Mouse (Mus musculus): ENCODE data around the gene Igf2bp1. TPM values are rescaled to one million over a fixed set of nuclear protein-coding genes. Genes with fewer than 3 reads are reported as not detected.

Gene Igf2bp1
- polyA plus RNA-seq, 1 experiment from 2014 or later = 83.9 TPM

DNA sequence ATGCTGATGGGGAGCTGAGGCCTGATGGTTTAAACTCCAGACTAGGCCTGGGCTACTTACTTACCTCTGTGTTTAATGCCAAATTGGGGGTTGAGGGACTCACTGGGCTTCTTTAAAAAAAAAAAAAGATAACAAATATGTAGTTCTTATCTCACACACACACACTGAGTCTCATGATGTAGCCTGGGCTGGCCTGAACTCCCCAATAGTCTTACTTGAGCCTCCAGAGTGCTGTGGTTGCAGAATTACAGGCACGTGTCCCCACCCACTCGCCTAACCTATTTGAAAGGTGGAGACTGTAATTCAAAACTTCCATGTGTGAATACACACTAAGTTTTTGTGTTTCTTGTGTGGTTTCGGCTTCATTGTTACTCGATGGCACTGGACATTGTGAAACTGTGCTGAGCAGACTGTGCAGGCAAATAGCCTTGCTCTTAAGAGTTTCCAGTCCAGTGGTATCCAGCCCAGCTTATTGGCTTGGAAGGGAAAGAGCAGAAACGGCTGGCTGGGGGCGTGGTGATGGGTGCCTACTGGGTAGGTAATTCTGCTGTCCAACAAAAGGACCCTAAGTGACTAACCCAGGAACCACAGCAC is 17.8 kb downstream of the Igf2bp1 start:
- H3K27ac ChIP-seq (ENCODE audit: low read depth, low read length) = no peak overlapping the region; the same call in 1 of the 2 replicates
- peaks cover 20% of the 10 kb centered on the region for H3K4me1 ChIP-seq (replicated peaks; ENCODE audit: control insufficient read depth, insufficient read depth, low read length)

DNA sequence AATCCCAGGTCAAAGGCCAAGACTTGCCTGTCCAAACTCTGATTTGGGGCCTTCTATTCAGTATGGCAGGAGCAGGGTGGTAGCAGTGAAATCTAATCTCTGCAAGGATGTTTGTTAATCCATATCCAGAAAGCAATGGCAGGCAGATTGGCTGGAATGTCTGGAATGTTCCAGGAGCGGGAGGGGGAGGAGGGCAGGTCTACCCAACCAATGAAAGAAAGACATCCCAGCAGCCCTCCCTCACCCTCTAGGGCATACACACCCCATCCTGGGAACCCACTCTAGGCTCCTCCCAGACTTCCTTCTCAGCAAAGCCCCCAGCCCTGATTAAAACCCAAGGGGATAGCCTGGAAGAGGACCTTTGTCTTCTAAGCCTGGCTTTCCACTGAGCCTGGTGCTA is 23.3 kb downstream of the Igf2bp1 start:
- H3K4me3 ChIP-seq (ENCODE audit: low read depth, low read length) = no peak overlapping the region
- H3K4me2 ChIP-seq (replicated peaks; ENCODE audit: low read depth, low read length) = no peak overlapping the region
- ATAC-seq (ENCODE audit: low FRiP score) = no peak
- 0 out of 2 replicates have a peak, but pooled peaks cover 6% of the 10 kb centered on the region for H3K4me1 ChIP-seq (replicated peaks; ENCODE audit: control insufficient read depth, insufficient read depth, low read length)
- no peak for DNase-seq (ENCODE audit: low spot score)
- WGBS = 15% methylated on average over 1 of the region's 1 CpGs
- no peaks in the 10 kb centered on the region for H3K9me3 ChIP-seq (ENCODE audit: control insufficient read depth, low read length)
- no peaks in the 10 kb centered on the region for H3K36me3 ChIP-seq (ENCODE audit: control insufficient read depth, insufficient read depth, low read length)
- H3K27ac ChIP-seq (ENCODE audit: low read depth, low read length) = peak overlapping the region; percentile 62; the same call in 1 of the 2 replicates
- H3K9ac ChIP-seq (ENCODE audit: low read depth, low read length) = no peak overlapping the region
- no peaks in the 10 kb centered on the region for H3K27me3 ChIP-seq (ENCODE audit: control insufficient read depth, insufficient read depth, low read length)

More for the DNA sequence above, 17.8 kb downstream of the Igf2bp1 start:
- ATAC-seq (ENCODE audit: low FRiP score) (no peak), DNase-seq (ENCODE audit: low spot score) (no peak)
- H3K27me3 ChIP-seq (ENCODE audit: control insufficient read depth, insufficient read depth, low read length) = no peaks in the 10 kb centered on the region
- WGBS = 80% methylated on average over 6 of the region's 6 CpGs
- H3K9ac ChIP-seq (ENCODE audit: low read depth, low read length) = no peak overlapping the region
- no peaks in the 10 kb centered on the region for H3K36me3 ChIP-seq (ENCODE audit: control insufficient read depth, insufficient read depth, low read length)
- H3K4me2 ChIP-seq (replicated peaks; ENCODE audit: low read depth, low read length) = no peak overlapping the region
- no peaks in the 10 kb centered on the region for H3K9me3 ChIP-seq (ENCODE audit: control insufficient read depth, low read length)
- no peak overlapping the region for H3K4me3 ChIP-seq (ENCODE audit: low read depth, low read length)

DNA sequence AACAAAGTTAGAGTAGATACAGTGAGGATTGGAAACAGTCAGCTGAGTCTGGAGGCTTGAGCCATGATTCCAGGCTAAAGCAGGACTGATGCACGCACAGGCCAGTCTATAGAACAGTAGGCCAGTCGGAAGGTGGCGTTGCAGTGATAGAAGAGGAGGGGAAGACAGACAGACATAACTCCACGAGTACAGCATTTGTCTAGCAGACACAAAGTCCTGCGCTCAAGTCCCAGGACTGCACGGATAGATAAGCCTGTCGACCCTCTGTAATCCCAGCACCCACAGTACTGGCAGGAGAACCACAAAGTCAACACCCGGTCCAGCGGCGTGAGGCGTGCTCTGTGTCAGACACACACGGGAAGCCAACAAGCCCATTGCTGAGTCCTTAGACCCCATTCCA is 23.9 kb downstream of the Igf2bp1 start:
- 91% methylated on average over 12 of the region's 12 CpGs for WGBS

DNA sequence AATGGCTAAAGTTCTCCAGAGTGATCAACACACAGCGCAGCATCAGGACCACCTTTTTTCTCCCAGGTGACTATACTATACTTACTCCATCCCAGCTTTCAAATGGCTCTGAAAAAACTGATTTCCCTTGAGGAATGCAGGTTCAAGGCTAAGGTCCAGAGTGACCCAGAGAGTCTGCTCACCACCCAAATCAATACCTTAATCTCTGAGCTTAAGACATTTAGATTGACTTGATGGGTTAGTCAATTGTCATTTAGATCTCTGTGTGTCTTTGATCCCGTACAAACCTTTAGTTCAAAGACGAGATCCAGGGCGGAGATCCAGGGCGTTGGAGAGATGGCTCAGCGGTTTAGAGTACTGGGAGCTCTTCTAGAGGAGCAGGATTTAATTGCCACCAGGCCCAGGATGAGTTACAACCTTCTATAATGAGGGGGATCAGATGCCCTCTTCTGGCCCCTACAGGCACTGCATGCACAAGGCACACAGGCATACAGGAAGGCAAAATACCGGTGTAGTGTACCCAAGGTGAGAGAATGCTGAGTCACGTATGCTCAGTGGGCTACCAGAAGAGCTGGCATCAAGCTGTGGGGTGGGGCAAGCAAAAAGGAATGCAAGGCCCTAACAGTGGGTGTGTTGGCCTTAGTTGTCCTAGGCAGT is 24.9 kb downstream of the Igf2bp1 start:
- Histone ChIP-seq H3K36me3 (ENCODE audit: control insufficient read depth, insufficient read depth, low read length) (peaks cover 10% of the 10 kb centered on the region; the same call in 1 of the 2 replicates), H3K4me3 (ENCODE audit: low read depth, low read length) (no peak overlapping the region), H3K4me2 (replicated peaks; ENCODE audit: low read depth, low read length) (no peak overlapping the region), H3K4me1 (replicated peaks; ENCODE audit: control insufficient read depth, insufficient read depth, low read length) (0 out of 2 replicates have a peak, but pooled peaks cover 6% of the 10 kb centered on the region), H3K9me3 (ENCODE audit: control insufficient read depth, low read length) (no peaks in the 10 kb centered on the region), H3K27me3 (ENCODE audit: control insufficient read depth, insufficient read depth, low read length) (no peaks in the 10 kb centered on the region), H3K9ac (ENCODE audit: low read depth, low read length) (no peak overlapping the region), H3K27ac (ENCODE audit: low read depth, low read length) (no peak overlapping the region)
- 64% methylated on average over 8 of the region's 8 CpGs for WGBS
- peak; percentile 62 for DNase-seq (ENCODE audit: low spot score)
- no peak for ATAC-seq (ENCODE audit: low FRiP score)

More for the DNA sequence above, 23.9 kb downstream of the Igf2bp1 start:
- ATAC-seq (ENCODE audit: low FRiP score) = no peak
- peaks cover under 1% of the 10 kb centered on the region; the same call in 1 of the 2 replicates for H3K36me3 ChIP-seq (ENCODE audit: control insufficient read depth, insufficient read depth, low read length)
- 0 out of 2 replicates have a peak, but pooled peaks cover 6% of the 10 kb centered on the region for H3K4me1 ChIP-seq (replicated peaks; ENCODE audit: control insufficient read depth, insufficient read depth, low read length)
- no peak overlapping the region for H3K4me2 ChIP-seq (replicated peaks; ENCODE audit: low read depth, low read length)
- DNase-seq (ENCODE audit: low spot score) = no peak
- no peak overlapping the region for H3K4me3 ChIP-seq (ENCODE audit: low read depth, low read length)
- H3K27me3 ChIP-seq (ENCODE audit: control insufficient read depth, insufficient read depth, low read length) = no peaks in the 10 kb centered on the region
- H3K9me3 ChIP-seq (ENCODE audit: control insufficient read depth, low read length) = no peaks in the 10 kb centered on the region
- H3K9ac ChIP-seq (ENCODE audit: low read depth, low read length) = no peak overlapping the region
- no peak overlapping the region for H3K27ac ChIP-seq (ENCODE audit: low read depth, low read length)

DNA sequence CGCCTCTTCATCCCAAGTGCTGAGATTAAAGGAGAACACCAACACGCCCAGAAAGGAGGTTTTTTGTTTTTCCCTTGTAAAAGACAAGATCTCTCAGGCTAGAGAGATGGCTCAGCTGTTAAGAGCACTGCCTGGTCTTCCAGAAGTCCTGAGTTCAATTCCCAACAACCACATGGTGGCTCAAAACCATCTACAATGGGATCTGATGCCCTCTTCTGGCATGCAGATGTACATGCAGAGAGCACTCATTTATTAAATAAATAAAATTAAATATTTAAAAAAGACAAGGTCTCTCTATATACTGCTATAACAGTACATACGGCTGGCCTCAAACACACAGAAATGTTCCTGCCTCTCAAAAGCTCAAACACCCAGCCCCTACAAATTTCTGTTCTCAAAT is 27.3 kb downstream of the Igf2bp1 start:
- 82% methylated on average over 3 of the region's 3 CpGs for WGBS

DNA sequence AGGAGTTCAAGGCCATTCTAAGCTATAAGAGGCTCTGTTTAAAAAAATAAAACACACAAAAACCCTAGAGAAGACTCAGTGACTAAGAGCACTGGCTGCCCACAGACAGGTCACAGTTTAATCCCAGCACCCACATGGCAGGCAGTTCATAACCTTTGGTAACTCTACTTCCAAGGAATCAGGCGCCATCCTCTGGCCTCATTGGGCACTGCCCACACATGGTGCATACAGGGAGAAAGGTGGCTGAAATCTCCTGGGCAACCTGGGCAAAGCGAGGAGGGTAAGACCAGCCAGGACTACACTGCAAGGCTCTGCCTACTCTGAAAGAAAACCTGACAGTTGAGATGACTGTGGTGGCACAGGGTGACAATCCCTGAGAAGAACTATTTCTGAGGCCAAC is 29.4 kb downstream of the Igf2bp1 start:
- Histone ChIP-seq H3K36me3 (ENCODE audit: control insufficient read depth, insufficient read depth, low read length) (peaks cover 18% of the 10 kb centered on the region; the same call in 1 of the 2 replicates), H3K27me3 (ENCODE audit: control insufficient read depth, insufficient read depth, low read length) (no peaks in the 10 kb centered on the region), H3K4me1 (replicated peaks; ENCODE audit: control insufficient read depth, insufficient read depth, low read length) (no peaks in the 10 kb centered on the region), H3K4me2 (replicated peaks; ENCODE audit: low read depth, low read length) (no peak overlapping the region), H3K27ac (ENCODE audit: low read depth, low read length) (no peak overlapping the region), H3K4me3 (ENCODE audit: low read depth, low read length) (no peak overlapping the region), H3K9ac (ENCODE audit: low read depth, low read length) (no peak overlapping the region), H3K9me3 (ENCODE audit: control insufficient read depth, low read length) (no peaks in the 10 kb centered on the region)
- no peak for ATAC-seq (ENCODE audit: low FRiP score)
- DNase-seq (ENCODE audit: low spot score) = no peak
- WGBS = 96% methylated on average over 2 of the region's 2 CpGs

More for the DNA sequence above, 27.3 kb downstream of the Igf2bp1 start:
- no peak overlapping the region for H3K4me3 ChIP-seq (ENCODE audit: low read depth, low read length)
- H3K36me3 ChIP-seq (ENCODE audit: control insufficient read depth, insufficient read depth, low read length) = peaks cover 14% of the 10 kb centered on the region; the same call in 1 of the 2 replicates
- ATAC-seq (ENCODE audit: low FRiP score) (no peak), DNase-seq (ENCODE audit: low spot score) (no peak)
- no peaks in the 10 kb centered on the region for H3K9me3 ChIP-seq (ENCODE audit: control insufficient read depth, low read length)
- no peak overlapping the region for H3K27ac ChIP-seq (ENCODE audit: low read depth, low read length)
- H3K9ac ChIP-seq (ENCODE audit: low read depth, low read length) = no peak overlapping the region
- no peak overlapping the region for H3K4me2 ChIP-seq (replicated peaks; ENCODE audit: low read depth, low read length)
- 0 out of 2 replicates have a peak, but pooled peaks cover 4% of the 10 kb centered on the region for H3K4me1 ChIP-seq (replicated peaks; ENCODE audit: control insufficient read depth, insufficient read depth, low read length)
- H3K27me3 ChIP-seq (ENCODE audit: control insufficient read depth, insufficient read depth, low read length) = no peaks in the 10 kb centered on the region

DNA sequence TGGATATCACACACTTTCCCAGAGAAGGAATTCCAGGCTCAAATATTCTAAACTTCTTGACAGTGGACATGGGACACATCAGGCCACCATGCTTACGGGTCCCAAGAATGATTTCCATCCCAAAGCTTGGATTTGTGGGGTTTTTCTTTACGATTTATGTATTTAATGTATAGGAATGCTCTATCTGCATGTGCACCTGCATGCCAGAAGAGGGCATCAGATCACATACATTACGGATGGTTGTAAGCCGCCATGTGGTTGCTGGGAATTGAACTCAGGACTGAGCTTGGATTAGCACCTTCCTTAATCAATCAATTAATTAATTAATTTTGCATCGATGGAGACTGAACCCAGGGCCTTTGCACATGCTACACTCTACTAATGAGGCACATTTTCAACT is 30.0 kb downstream of the Igf2bp1 start:
- H3K4me1 ChIP-seq (replicated peaks; ENCODE audit: control insufficient read depth, insufficient read depth, low read length) = no peaks in the 10 kb centered on the region
- H3K27ac ChIP-seq (ENCODE audit: low read depth, low read length) = no peak overlapping the region
- H3K4me2 ChIP-seq (replicated peaks; ENCODE audit: low read depth, low read length) = no peak overlapping the region
- peaks cover 18% of the 10 kb centered on the region; the same call in 1 of the 2 replicates for H3K36me3 ChIP-seq (ENCODE audit: control insufficient read depth, insufficient read depth, low read length)
- H3K9me3 ChIP-seq (ENCODE audit: control insufficient read depth, low read length) = no peaks in the 10 kb centered on the region
- DNase-seq (ENCODE audit: low spot score) = no peak
- H3K27me3 ChIP-seq (ENCODE audit: control insufficient read depth, insufficient read depth, low read length) = no peaks in the 10 kb centered on the region
- WGBS = 91% methylated on average over 5 of the region's 5 CpGs
- H3K4me3 ChIP-seq (ENCODE audit: low read depth, low read length) = no peak overlapping the region
- no peak for ATAC-seq (ENCODE audit: low FRiP score)
- no peak overlapping the region for H3K9ac ChIP-seq (ENCODE audit: low read depth, low read length)

DNA sequence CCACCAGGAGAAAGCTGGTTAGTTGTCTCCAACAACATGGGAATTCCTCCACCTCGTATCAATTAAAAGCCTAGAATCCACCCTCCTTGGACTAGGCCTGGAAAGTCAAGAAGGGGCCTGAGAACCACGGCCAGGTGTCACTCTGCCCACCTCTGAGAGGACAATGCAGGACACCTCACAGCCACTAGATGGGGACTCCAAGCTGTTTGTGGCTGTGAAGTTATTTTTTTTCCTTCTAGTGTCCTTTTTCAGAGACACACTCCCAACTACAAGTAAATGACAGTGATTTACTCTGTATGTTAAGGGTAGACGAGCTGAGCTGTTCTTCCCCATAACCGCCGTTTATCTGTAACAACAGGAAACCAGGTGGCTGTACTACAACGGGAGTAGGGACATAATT is 32.6 kb downstream of the Igf2bp1 start:
- no peak for DNase-seq (ENCODE audit: low spot score)
- H3K27me3 ChIP-seq (ENCODE audit: control insufficient read depth, insufficient read depth, low read length) = no peaks in the 10 kb centered on the region
- H3K4me2 ChIP-seq (replicated peaks; ENCODE audit: low read depth, low read length) = no peak overlapping the region
- no peak for ATAC-seq (ENCODE audit: low FRiP score)
- H3K9ac ChIP-seq (ENCODE audit: low read depth, low read length) = no peak overlapping the region
- no peak overlapping the region for H3K4me3 ChIP-seq (ENCODE audit: low read depth, low read length)
- H3K27ac ChIP-seq (ENCODE audit: low read depth, low read length) = no peak overlapping the region
- H3K9me3 ChIP-seq (ENCODE audit: control insufficient read depth, low read length) = no peaks in the 10 kb centered on the region
- 89% methylated on average over 6 of the region's 6 CpGs for WGBS
- H3K36me3 ChIP-seq (ENCODE audit: control insufficient read depth, insufficient read depth, low read length) = peaks cover 38% of the 10 kb centered on the region
- no peaks in the 10 kb centered on the region for H3K4me1 ChIP-seq (replicated peaks; ENCODE audit: control insufficient read depth, insufficient read depth, low read length)

DNA sequence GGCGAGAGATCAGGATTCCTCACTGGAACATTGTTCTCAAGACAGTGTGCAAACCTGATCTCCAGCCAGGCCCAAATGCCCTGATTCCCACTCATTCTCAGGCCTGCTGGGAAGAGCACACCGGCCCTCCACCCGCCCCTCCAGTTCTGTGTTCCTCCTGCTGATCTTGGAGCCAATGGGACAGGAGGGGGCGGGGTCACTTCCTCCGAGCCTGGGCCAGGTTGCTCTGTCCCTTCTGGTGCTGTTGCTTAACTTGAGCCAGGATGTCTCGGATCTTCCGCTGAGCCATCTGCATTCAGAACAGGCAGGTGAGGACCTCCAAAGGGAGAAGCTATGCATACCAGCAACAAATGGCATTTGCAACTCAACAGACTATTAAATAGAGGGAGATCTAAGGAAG is 42.4 kb downstream of the Igf2bp1 start:
- H3K27me3 ChIP-seq (ENCODE audit: control insufficient read depth, insufficient read depth, low read length) = no peaks in the 10 kb centered on the region
- H3K4me2 ChIP-seq (replicated peaks; ENCODE audit: low read depth, low read length) = no peak overlapping the region
- H3K27ac ChIP-seq (ENCODE audit: low read depth, low read length) = no peak overlapping the region
- no peak overlapping the region for H3K4me3 ChIP-seq (ENCODE audit: low read depth, low read length)
- DNase-seq (ENCODE audit: low spot score) (no peak), ATAC-seq (ENCODE audit: low FRiP score) (no peak)
- peaks cover 22% of the 10 kb centered on the region for H3K36me3 ChIP-seq (ENCODE audit: control insufficient read depth, insufficient read depth, low read length)
- H3K9ac ChIP-seq (ENCODE audit: low read depth, low read length) = no peak overlapping the region
- H3K9me3 ChIP-seq (ENCODE audit: control insufficient read depth, low read length) = no peaks in the 10 kb centered on the region
- 77% methylated on average over 7 of the region's 7 CpGs for WGBS
- H3K4me1 ChIP-seq (replicated peaks; ENCODE audit: control insufficient read depth, insufficient read depth, low read length) = no peaks in the 10 kb centered on the region

Measured in hindbrain, embryonic 11.5 days (tissue).